Mouse (Mus musculus) bone marrow macrophage, adult 2 months (primary cell): ENCODE data around the gene Tpd52l2.

ENCODE experiments used
- CTCF ChIP-seq: IDR thresholded peaks from 2 replicates; pipeline ENCODE4 v1.5.1; 2012; ENCODE audit warnings: low read depth, mild to moderate bottlenecking, low read length, moderate library complexity
- POLR2A ChIP-seq: IDR thresholded peaks from 2 replicates; pipeline ENCODE4 v1.6.1; 2012; ENCODE audit warnings: mild to moderate bottlenecking, low read depth, low read length, borderline replicate concordance

DNA sequence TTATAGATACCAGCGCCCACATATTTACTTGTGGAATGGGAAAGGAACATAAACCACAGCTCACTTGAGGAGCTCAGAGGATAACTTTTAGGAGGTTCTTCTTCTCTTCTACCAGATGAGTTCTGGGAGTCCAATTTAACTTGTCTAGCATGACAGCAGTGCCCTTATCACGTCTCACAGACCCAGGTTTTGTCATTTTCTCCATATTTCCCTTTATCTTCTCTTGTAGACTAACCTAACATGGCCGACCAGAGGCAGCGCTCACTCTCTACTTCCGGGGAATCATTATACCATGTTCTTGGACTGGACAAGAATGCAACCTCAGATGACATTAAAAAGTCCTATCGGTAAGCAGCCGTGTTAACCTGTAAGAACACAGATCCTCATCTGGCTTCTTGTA, 49.2 kb downstream of the Tpd52l2 start:
- TF ChIP-seq POLR2A (no peak), CTCF (no peak)
